Mouse (Mus musculus): ENCODE measurements around the gene Gbp2b. TPM values are rescaled to one million over a fixed set of nuclear protein-coding genes. Genes with fewer than 3 reads are reported as not detected.

Gbp2b gene
- polyA plus RNA-seq, 1 experiment from 2014 or later = 0.32 TPM

Other genes with a start within 250 kb of the Gbp2b start
- 24.0 to 43.7 TPM (median 39.2 TPM) in 3 replicates for gene Pdlim5, start 199.2 kb upstream of the Gbp2b start, polyA plus RNA-seq (2018)
- gene Gbp5, start 100.9 kb upstream of the Gbp2b start, polyA plus RNA-seq (2018) = 6.2 to 68.6 TPM (median 14.6 TPM) in 3 replicates
- gene Gbp7, start 64.5 kb upstream of the Gbp2b start, polyA plus RNA-seq (2018) = 9.7 to 74.3 TPM (median 22.4 TPM) in 3 replicates
- 11.0 to 108 TPM (median 33.4 TPM) in 3 replicates for gene Gbp3, start 34.8 kb upstream of the Gbp2b start, polyA plus RNA-seq (2018)
- gene Gbp2, start 25.8 kb downstream of the Gbp2b start, polyA plus RNA-seq (2018) = 22.4 to 246 TPM (median 54.9 TPM) in 3 replicates
- 2.1 to 2.7 TPM (median 2.7 TPM) in 3 replicates for gene Kyat3, start 106.2 kb downstream of the Gbp2b start, polyA plus RNA-seq (2018)
- gene Gtf2b, start 170.2 kb downstream of the Gbp2b start, polyA plus RNA-seq (2018) = 50.6 to 61.4 TPM (median 51.3 TPM) in 3 replicates

All from macrophage (primary cell).